Mouse (Mus musculus): ENCODE measurements around the gene Wdr82.

DNA sequence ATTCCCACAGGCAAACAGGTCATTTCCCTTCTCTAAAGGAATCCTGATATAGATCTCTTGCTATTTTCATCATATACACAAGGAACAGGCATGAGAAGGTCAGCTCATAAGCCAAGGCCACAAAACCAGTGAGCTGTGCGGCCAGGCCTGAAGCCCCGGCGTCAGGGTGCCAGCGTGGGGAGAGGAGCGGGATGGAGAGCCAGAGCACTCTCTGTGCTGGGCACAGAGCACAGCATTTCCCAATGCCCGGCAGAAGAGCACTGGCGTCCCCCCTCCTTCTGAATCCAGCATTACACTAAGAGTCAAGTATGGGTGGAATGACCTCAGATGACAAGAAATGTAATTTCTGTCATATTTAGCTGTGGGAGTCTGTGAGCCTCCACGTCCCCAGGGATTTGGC lies 66.7 kb downstream of the Wdr82 start:
- TF ChIP-seq CTCF (IDR thresholded peaks at IDR 0.05; ENCODE audit: control insufficient read depth, insufficient read depth, insufficient read length) (no peak), MYOG (IDR thresholded peaks at IDR 0.05; ENCODE audit: control insufficient read depth, extremely low read depth, insufficient read length) (no peak), CEBPB (IDR thresholded peaks at IDR 0.05; ENCODE audit: low read depth) (no peak), MYOD1 (IDR thresholded peaks at IDR 0.05; ENCODE audit: control insufficient read depth, insufficient read length, low read depth) (no peak), FOSL1 (IDR thresholded peaks at IDR 0.05; ENCODE audit: insufficient read depth, low read length, poor library complexity, severe bottlenecking) (no peak)
